Mouse (Mus musculus): ENCODE results near the gene Gm20696. TPM values are rescaled to one million over a fixed set of nuclear protein-coding genes. Genes with fewer than 3 reads are reported as not detected.

Gm20696 gene
- polyA plus RNA-seq, 1 experiment from 2014 or later = 3.2 TPM

DNA sequence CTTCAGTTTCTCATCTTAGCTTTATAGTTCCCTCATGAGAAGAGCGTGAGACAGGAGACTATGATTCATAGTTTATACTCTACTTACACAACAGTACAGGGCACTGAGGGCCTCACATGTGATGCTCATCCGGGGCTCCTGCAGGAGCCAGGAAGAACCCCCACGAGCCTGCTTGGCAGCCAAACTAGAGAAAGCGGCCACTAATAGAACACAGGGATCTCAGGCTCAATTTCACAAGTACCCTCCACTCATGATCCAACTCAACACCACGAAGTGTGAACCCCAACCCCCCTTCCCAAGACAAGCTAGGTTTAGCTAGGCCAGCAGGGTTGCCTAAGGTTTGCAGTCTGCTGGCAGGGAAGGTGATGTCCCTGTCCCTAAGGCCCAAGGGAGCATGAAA lies 223.1 kb downstream of the Gm20696 start:
- H3K36me3 ChIP-seq = no peaks in the 10 kb centered on the region; the same call in 1 of the 2 replicates
- H3K27me3 ChIP-seq (ENCODE audit: insufficient read depth, poor library complexity, severe bottlenecking) = no peaks in the 10 kb centered on the region
- H3K27ac ChIP-seq = no peak overlapping the region
- no peak overlapping the region for H3K4me3 ChIP-seq
- no peaks in the 10 kb centered on the region for H3K9me3 ChIP-seq
- DNase-seq (ENCODE audit: low spot score) = no peak
- H3K4me1 ChIP-seq (replicated peaks) = peaks cover 34% of the 10 kb centered on the region
- WGBS = 81% methylated on average over 5 of the region's 5 CpGs

DNA sequence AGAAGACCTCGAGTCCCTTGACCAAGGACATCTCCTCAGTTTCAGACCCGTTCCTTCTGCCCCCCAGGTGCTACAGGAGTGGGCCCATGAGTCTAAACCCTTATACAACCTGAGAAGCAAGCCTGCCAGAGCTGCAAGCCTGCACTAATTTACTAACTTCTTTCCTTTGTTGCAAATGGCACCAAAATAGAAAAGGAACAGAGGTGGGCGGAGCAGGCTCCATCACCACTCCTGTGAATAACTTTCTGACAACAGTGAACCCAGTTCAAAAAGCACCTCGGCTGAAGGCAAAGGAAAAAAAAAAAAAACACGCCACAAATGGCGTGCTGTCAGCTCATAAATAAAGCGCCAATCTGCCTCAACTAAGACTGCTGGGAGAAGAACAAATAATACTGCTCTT lies 225.5 kb downstream of the Gm20696 start:
- Histone ChIP-seq H3K9me3 (no peaks in the 10 kb centered on the region), H3K27ac (no peak overlapping the region), H3K4me1 (replicated peaks) (peaks cover 43% of the 10 kb centered on the region), H3K36me3 (no peaks in the 10 kb centered on the region), H3K27me3 (ENCODE audit: insufficient read depth, poor library complexity, severe bottlenecking) (no peaks in the 10 kb centered on the region), H3K4me3 (no peak overlapping the region)
- no peak for DNase-seq (ENCODE audit: low spot score)
- 61% methylated on average over 7 of the region's 7 CpGs for WGBS

DNA sequence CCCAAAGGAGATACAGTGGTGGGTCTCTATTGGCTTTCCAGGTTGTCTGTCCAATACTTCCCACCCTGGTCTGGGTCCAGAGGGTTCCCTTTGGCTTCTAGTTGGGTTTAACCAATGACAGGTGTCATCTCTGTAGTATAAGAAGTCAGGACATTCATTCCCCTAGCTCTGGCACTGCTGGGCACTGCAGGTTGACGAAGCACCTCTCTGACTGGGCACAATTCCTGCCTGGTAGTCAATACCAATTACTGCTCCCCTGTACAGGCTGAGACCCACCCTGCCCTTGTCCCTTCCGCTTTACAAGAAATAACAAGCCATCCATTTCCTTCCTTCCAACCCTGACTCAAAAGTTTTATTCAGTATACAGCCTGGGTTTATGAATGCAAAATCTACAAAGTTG lies 226.0 kb downstream of the Gm20696 start:
- Histone ChIP-seq H3K9me3 (no peaks in the 10 kb centered on the region), H3K36me3 (no peaks in the 10 kb centered on the region), H3K4me3 (no peak overlapping the region), H3K4me1 (replicated peaks) (peaks cover 43% of the 10 kb centered on the region), H3K27ac (peak overlapping the region; percentile 77; the same call in 1 of the 2 replicates), H3K27me3 (ENCODE audit: insufficient read depth, poor library complexity, severe bottlenecking) (no peaks in the 10 kb centered on the region)
- WGBS = 87% methylated on average over 2 of the region's 2 CpGs
- no peak for DNase-seq (ENCODE audit: low spot score)

DNA sequence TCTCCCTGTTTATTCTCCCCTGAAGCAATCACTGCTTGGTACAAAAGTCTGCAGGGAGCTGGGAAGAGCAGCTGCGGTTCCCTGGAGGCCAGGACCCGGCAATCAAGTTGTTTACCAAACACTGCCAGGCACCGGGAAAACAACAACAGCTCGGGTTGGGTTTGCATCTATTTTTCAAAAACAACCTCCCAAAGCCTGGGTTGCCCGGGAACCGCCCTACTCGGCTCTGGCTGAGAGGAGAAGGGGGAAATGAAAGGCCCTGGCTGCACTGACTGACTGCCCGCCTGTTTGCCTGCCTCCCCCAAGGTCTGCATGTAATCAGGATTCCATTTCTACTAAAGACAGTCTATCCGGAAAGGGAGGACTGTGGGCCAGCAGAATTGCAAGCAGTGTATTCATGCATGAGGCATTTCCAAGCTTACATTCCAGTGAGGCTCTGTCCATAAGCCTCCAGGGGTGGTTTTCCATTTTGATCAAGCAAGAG lies 226.7 kb downstream of the Gm20696 start:
- Histone ChIP-seq H3K36me3 (peaks cover 2% of the 10 kb centered on the region), H3K9me3 (no peaks in the 10 kb centered on the region), H3K4me1 (replicated peaks) (peaks cover 43% of the 10 kb centered on the region), H3K27me3 (ENCODE audit: insufficient read depth, poor library complexity, severe bottlenecking) (no peaks in the 10 kb centered on the region), H3K4me3 (peak overlapping the region; percentile 27), H3K27ac (peak overlapping the region; percentile 77)
- 3% methylated on average over 9 of the region's 9 CpGs for WGBS
- DNase-seq (ENCODE audit: low spot score) = peak; percentile 35

DNA sequence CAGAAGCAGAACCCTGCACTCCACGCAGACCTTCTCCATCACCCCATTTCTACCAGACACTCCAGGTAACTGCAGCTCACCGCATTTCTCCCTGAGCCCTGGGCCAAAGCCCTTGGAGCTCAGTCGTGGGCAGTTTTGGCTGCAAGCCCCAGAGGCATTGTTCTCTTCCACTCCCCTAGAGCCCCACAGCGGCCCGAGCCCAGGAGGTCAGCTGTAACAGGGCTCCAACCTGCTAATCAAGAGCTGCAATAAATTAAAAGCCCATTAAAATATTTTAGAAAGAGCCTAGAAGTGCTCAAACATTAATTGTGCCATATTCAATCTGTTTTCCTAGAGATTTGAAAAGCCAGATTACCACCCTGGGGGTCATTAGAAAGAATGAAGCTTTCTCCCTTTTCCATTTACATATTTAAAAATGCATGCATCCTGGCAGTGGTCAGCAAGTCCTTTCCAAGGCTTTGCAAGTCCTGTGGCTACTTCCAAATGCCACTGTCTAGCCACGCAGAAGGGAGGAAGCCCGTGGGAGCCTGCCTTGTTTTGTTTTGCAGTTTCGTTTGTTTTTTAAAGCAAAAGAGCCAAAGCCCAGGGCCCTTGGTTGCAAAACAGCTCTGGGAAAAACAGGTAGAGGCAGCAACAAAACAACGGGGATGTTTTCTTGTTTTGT lies 227.3 kb downstream of the Gm20696 start:
- Histone ChIP-seq H3K4me1 (replicated peaks) (peaks cover 43% of the 10 kb centered on the region), H3K27me3 (ENCODE audit: insufficient read depth, poor library complexity, severe bottlenecking) (no peaks in the 10 kb centered on the region), H3K36me3 (peaks cover 8% of the 10 kb centered on the region), H3K9me3 (no peaks in the 10 kb centered on the region), H3K27ac (peak overlapping the region; percentile 77), H3K4me3 (peak overlapping the region; percentile 27)
- 10% methylated on average over 9 of the region's 9 CpGs for WGBS
- no peak for DNase-seq (ENCODE audit: low spot score)

DNA sequence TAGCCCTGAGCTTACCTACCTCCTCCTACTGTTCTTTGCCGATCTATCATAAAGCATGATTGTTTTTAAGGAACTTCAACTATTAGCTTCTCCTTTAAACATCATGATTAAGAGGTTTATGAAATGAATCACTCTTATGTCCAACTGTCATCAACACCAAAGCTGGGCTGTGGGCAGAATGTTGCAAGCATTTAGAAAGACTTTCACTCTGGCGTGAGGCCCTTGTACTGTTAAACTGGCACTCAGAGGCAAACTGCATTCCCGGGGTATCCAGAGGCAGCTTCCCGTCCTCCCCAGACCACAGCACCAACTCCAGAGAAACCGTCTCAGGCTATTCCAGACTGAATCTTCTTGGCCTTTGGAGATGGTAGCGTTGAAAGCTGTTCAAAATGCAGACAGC lies 230.2 kb downstream of the Gm20696 start:
- H3K9me3 ChIP-seq = no peaks in the 10 kb centered on the region
- peaks cover 9% of the 10 kb centered on the region for H3K36me3 ChIP-seq
- H3K4me3 ChIP-seq = no peak overlapping the region
- H3K4me1 ChIP-seq (replicated peaks) = peaks cover 35% of the 10 kb centered on the region
- no peak overlapping the region for H3K27ac ChIP-seq
- 92% methylated on average over 6 of the region's 6 CpGs for WGBS
- H3K27me3 ChIP-seq (ENCODE audit: insufficient read depth, poor library complexity, severe bottlenecking) = no peaks in the 10 kb centered on the region
- DNase-seq (ENCODE audit: low spot score) = no peak

DNA sequence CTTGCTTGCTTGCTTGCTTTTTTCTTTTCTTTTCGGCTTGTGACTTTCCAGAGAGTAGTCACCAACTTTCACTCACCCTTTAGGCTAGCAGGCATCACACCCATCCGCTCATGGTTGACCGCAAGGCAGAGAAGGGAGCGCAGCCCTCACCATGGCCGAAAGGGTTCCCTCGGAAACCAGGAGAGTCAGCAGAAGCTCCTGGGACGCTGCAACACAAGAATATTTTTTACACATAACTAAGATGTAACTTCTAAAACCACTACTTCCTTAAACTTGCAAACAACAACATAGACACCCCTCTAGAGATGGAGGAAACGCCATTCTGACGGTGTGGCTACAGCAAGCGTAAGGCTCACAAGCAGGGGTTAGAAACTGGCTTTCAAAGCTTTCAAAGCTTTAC lies 231.5 kb downstream of the Gm20696 start:
- WGBS = 93% methylated on average over 10 of the region's 10 CpGs
- H3K27me3 ChIP-seq (ENCODE audit: insufficient read depth, poor library complexity, severe bottlenecking) = no peaks in the 10 kb centered on the region
- DNase-seq (ENCODE audit: low spot score) = no peak
- no peak overlapping the region for H3K4me3 ChIP-seq
- no peaks in the 10 kb centered on the region for H3K9me3 ChIP-seq
- peaks cover 24% of the 10 kb centered on the region for H3K4me1 ChIP-seq (replicated peaks)
- peaks cover 9% of the 10 kb centered on the region for H3K36me3 ChIP-seq
- no peak overlapping the region for H3K27ac ChIP-seq

DNA sequence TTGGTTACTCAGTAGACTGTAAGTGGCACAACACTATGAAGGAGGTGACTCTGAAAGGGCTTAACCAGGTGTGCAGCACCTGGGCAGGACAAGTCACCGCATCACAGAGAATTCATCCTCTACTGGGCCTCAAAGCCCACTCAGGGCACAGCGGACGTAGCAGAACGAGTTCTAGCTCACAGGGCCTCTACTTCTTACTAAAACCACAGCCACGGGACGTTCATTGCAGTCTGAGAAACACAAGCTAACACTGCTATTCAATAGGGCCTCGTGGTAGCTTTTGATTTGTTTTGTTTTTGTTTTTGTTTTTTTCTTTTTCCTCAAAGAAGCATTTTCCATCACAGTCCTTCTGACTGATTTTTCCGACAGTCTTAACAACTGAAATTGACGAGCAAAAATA lies 233.6 kb downstream of the Gm20696 start:
- Histone ChIP-seq H3K4me1 (replicated peaks) (peaks cover 4% of the 10 kb centered on the region), H3K27me3 (ENCODE audit: insufficient read depth, poor library complexity, severe bottlenecking) (no peaks in the 10 kb centered on the region), H3K36me3 (peaks cover 12% of the 10 kb centered on the region), H3K9me3 (no peaks in the 10 kb centered on the region), H3K27ac (no peak overlapping the region), H3K4me3 (no peak overlapping the region)
- DNase-seq (ENCODE audit: low spot score) = no peak
- 91% methylated on average over 9 of the region's 9 CpGs for WGBS

DNA sequence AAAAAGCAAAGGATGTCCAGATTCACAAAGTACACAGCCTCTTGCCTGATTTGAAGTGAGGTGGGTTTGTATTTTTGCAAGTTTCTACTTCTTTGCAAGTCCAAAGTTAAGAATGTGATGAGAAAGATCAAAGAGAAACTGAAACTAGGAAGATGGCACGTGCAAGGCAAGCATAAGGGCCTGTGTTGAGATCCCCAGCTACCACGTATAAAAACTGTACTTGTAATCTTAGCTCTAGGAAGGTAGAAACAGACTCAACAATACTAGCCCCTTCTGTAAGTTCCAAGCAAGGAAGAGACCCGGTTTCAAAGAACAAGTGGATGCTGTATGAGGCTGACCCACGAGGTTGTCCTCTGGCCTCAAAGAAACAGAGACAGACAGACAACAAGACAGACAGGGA lies 234.7 kb downstream of the Gm20696 start:
- no peaks in the 10 kb centered on the region for H3K27me3 ChIP-seq (ENCODE audit: insufficient read depth, poor library complexity, severe bottlenecking)
- no peak overlapping the region for H3K4me3 ChIP-seq
- no peak for DNase-seq (ENCODE audit: low spot score)
- no peaks in the 10 kb centered on the region for H3K4me1 ChIP-seq (replicated peaks)
- 80% methylated on average over 4 of the region's 4 CpGs for WGBS
- H3K9me3 ChIP-seq = no peaks in the 10 kb centered on the region
- peaks cover 13% of the 10 kb centered on the region for H3K36me3 ChIP-seq
- no peak overlapping the region for H3K27ac ChIP-seq

DNA sequence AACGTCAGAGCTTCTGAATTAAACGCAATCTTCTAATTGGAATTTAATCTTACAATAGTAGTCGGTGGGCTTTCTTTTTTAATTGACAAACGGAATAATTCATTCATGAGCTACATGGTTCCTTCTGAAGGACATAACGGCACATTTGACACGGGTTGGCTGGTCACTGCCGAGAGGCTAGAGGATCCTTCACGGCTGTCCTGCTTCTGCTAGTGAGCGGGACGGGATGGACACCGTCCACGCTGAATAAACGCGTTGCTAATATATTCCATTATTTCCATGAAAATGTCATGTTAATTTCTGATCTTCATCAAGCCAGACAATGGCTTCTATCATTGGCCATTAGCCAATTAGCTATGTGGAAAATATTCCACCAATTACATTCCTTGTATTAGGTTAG lies 236.0 kb downstream of the Gm20696 start:
- Histone ChIP-seq H3K4me1 (replicated peaks) (no peaks in the 10 kb centered on the region), H3K27ac (no peak overlapping the region), H3K9me3 (no peaks in the 10 kb centered on the region), H3K4me3 (no peak overlapping the region), H3K36me3 (peaks cover 13% of the 10 kb centered on the region), H3K27me3 (ENCODE audit: insufficient read depth, poor library complexity, severe bottlenecking) (no peaks in the 10 kb centered on the region)
- WGBS = 80% methylated on average over 14 of the region's 14 CpGs
- DNase-seq (ENCODE audit: low spot score) = no peak

DNA sequence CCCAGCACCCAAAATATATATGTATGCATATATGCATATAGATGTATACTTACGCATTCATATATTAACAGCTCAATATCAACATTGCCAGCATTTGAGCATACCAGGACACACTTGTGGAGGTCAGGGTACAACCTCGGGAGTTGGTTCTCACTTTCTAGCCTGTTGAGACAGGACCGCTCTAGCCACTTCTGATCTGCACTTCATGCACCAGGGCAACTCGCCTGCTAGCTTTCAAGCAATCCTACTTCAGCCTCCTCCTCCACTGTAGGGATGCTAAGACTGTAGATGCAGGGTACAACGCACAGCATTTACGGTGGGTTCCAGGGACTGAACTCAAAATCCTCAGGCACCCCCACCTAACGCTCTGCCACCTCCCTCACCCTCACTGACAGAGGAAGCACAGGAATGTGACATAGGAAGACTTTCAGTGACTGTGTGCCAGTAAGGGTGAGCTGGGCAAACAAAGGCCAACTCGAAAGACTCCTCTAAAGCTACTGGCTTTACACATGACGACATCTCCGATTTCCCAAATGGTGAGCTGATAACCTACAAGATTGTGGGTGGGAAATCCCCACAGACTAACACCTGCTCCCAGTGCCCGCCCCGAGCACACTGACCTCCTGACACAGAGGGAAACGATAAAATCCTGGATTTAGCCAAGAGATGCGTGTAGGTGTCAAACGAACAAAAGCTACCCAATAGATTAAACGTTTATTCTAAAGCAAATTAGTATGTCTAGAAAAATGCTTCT lies 237.0 kb downstream of the Gm20696 start:
- 0 out of 2 replicates have a peak, but pooled peaks cover 6% of the 10 kb centered on the region for H3K4me1 ChIP-seq (replicated peaks)
- 82% methylated on average over 16 of the region's 16 CpGs for WGBS
- no peak overlapping the region for H3K4me3 ChIP-seq
- H3K36me3 ChIP-seq = peaks cover 7% of the 10 kb centered on the region
- H3K27me3 ChIP-seq (ENCODE audit: insufficient read depth, poor library complexity, severe bottlenecking) = no peaks in the 10 kb centered on the region
- H3K9me3 ChIP-seq = no peaks in the 10 kb centered on the region
- no peak for DNase-seq (ENCODE audit: low spot score)
- no peak overlapping the region for H3K27ac ChIP-seq

DNA sequence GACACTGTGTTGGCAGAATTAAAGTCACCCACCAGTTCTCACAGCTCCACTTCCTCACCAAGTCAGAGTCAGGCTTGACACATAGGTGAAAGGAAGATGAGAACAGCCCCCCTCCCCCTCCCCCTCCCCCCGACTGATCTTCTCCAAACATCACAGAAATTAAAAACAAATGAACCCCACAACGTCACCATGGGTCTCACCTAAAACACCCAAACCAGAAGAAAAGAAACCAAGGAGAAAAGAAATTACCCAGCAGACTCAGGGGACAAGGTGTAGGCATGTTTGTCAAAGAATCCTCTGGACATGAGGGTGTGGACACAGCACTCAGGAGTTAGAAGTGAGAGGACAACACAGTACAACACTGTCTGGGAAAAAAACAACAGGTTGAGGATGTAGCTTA lies 237.6 kb downstream of the Gm20696 start:
- Histone ChIP-seq H3K27ac (no peak overlapping the region), H3K4me3 (no peak overlapping the region), H3K4me1 (replicated peaks) (0 out of 2 replicates have a peak, but pooled peaks cover 6% of the 10 kb centered on the region), H3K27me3 (ENCODE audit: insufficient read depth, poor library complexity, severe bottlenecking) (no peaks in the 10 kb centered on the region), H3K36me3 (0 out of 2 replicates have a peak, but pooled peaks cover 8% of the 10 kb centered on the region), H3K9me3 (no peaks in the 10 kb centered on the region)
- DNase-seq (ENCODE audit: low spot score) = no peak
- 81% methylated on average over 2 of the region's 2 CpGs for WGBS

DNA sequence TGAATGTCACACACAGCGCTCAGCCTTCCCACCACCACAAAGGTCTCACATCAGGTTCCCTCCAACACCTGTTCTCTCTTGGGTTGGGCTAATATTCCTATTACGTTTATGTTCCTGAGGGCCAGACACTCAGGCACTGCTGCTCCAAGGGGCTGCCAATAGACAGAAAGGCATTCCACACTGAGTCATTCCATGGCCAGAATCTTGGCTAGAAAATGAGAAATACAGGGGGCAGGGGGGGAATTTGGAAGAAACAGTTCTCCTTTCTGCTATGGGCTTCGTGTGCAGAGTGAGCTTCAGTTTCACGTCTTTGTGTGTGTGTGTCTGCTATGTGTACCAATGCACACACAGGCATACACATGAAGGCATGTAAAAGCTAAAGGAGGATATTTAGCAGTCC lies 239.3 kb downstream of the Gm20696 start:
- 94% methylated on average over 4 of the region's 4 CpGs for WGBS
- 0 out of 2 replicates have a peak, but pooled peaks cover 6% of the 10 kb centered on the region for H3K4me1 ChIP-seq (replicated peaks)
- no peak for DNase-seq (ENCODE audit: low spot score)
- no peak overlapping the region for H3K4me3 ChIP-seq
- H3K9me3 ChIP-seq = no peaks in the 10 kb centered on the region
- H3K27ac ChIP-seq = no peak overlapping the region
- H3K36me3 ChIP-seq = 0 out of 2 replicates have a peak, but pooled peaks cover 8% of the 10 kb centered on the region
- no peaks in the 10 kb centered on the region for H3K27me3 ChIP-seq (ENCODE audit: insufficient read depth, poor library complexity, severe bottlenecking)
